ENCODE assay signal across 24 mouse cellular contexts in the genomic region with DNA sequence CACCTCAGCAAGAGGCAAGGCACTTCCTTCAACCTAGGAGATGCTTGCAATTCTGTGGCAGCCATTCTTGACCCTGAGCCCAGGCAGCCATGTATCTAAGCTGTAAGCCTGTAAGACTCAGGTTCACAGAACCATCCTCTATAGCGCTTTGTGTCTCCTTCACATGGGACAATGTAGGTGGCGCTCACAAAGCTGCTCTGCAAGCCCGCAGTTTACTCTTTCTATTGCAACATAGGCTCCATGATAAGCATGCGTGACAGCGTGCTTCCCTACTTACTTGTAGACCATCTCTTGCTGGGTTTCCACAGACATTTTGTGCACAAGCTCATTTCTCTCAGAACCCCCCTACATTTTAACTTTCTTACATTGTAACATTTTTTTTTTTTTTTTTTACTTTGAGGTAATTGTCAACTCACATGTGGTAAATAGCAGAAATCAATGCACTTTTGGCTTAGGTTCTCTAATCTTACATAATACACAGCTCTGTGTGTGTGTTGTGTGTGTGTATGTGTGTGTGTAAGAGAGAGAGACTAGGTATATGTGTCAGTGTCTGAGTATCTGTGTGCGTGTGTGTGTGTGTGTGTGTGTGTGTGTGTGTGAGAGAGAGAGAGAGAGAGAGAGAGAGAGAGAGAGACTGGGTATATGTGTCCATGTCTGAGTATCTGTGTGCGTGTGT. TPM values are rescaled to one million over a fixed set of nuclear protein-coding genes. Genes with fewer than 3 reads are reported as not detected.
A peak's percentile ranks its signal among the peaks of the same experiment; 100 is the strongest.
DNase-seq lines count a peak whose midpoint lies in the region; ATAC-seq and TF ChIP-seq lines count a peak whose summit lies in the region.
"Had no signal": no experiment of that assay in that cellular context is flagged by ENCODE, and none has a peak within 500 bp of the region (broad histone marks: within the 10 kb centered on the region; RNA-seq: fewer than 3 reads in every experiment).

No protein-coding gene starts in this region.

- no peak for TF ChIP-seq CTCF in heart, postnatal 0 days (IDR thresholded peaks at IDR 0.05; ENCODE audit: low read depth)

- H3K4me3 ChIP-seq in heart, postnatal 0 days (ENCODE audit: low read depth, low read length) = no peak overlapping the region
- no peak overlapping the region for H3K4me3 ChIP-seq in heart, embryonic 11.5 days (ENCODE audit: low read depth, low read length)
- H3K4me3 ChIP-seq in lung, embryonic 16.5 days (ENCODE audit: low read length) = no peak overlapping the region
- H3K4me3 ChIP-seq in intestine, embryonic 14.5 days (ENCODE audit: low read depth, low read length) = no peak overlapping the region
- no peak overlapping the region for H3K4me3 ChIP-seq in stomach, embryonic 16.5 days (replicated peaks; ENCODE audit: low read length)
- H3K4me3 ChIP-seq: erythroblast, embryonic 14.5 days; liver, embryonic 12.5 days; midbrain, embryonic 12.5 days had no signal

- TF ChIP-seq EP300 in heart, postnatal 0 days (IDR thresholded peaks at IDR 0.05; ENCODE audit: low read depth) = no peak

- H3K27me3 ChIP-seq in heart, postnatal 0 days (ENCODE audit: control insufficient read depth, insufficient read depth, low read length) = no peaks in the 10 kb centered on the region; the same call in 1 of the 2 replicates
- H3K27me3 ChIP-seq in heart, embryonic 11.5 days (ENCODE audit: control insufficient read depth, insufficient read depth, low read length) = peaks cover 11% of the 10 kb centered on the region
- no peaks in the 10 kb centered on the region for H3K27me3 ChIP-seq in lung, embryonic 16.5 days (ENCODE audit: control insufficient read depth, insufficient read depth, low read depth, low read length)
- no peaks in the 10 kb centered on the region for H3K27me3 ChIP-seq in intestine, embryonic 14.5 days (replicated peaks; ENCODE audit: control insufficient read depth, insufficient read depth, low read length)
- H3K27me3 ChIP-seq in stomach, embryonic 16.5 days (ENCODE audit: control insufficient read depth, insufficient read depth, low read length) = no peaks in the 10 kb centered on the region
- H3K27me3 ChIP-seq: Patski had no signal

- H3K9ac ChIP-seq in heart, postnatal 0 days (replicated peaks; ENCODE audit: low read depth, low read length) = no peak overlapping the region
- no peak overlapping the region for H3K9ac ChIP-seq in heart, embryonic 11.5 days (ENCODE audit: low read depth, low read length)
- H3K9ac ChIP-seq in lung, embryonic 16.5 days (ENCODE audit: low read length) = no peak overlapping the region
- H3K9ac ChIP-seq in intestine, embryonic 14.5 days (ENCODE audit: low read length) = no peak overlapping the region
- H3K9ac ChIP-seq in stomach, embryonic 16.5 days (ENCODE audit: low read length) = no peak overlapping the region
- H3K9ac ChIP-seq: hindbrain, embryonic 14.5 days; liver, embryonic 12.5 days; midbrain, embryonic 12.5 days had no signal

- no peak for DNase-seq in heart, postnatal 0 days (ENCODE audit: low spot score)
- no peak for DNase-seq in lung, adult 18-20 months
- DNase-seq in intestine, embryonic 14.5 days (ENCODE audit: low spot score) = no peak
- no peak for DNase-seq in c-Kit-positive CD71-positive TER-119-positive erythroid progenitor cells, embryonic 14.5 days (ENCODE audit: low spot score)
- DNase-seq: adrenal gland, postnatal 36 days; cerebellum, adult 8-10 months; kidney, adult 18-20 months; thymus, adult 2 months had no signal

- H3K9me3 ChIP-seq in heart, postnatal 0 days (replicated peaks; ENCODE audit: control insufficient read depth, low read length) = no peaks in the 10 kb centered on the region
- no peaks in the 10 kb centered on the region for H3K9me3 ChIP-seq in heart, embryonic 11.5 days (replicated peaks; ENCODE audit: control insufficient read depth, low read length)
- no peaks in the 10 kb centered on the region for H3K9me3 ChIP-seq in lung, embryonic 16.5 days (ENCODE audit: control insufficient read depth, low read length)
- H3K9me3 ChIP-seq in intestine, embryonic 14.5 days (ENCODE audit: control insufficient read depth, low read length) = no peaks in the 10 kb centered on the region
- H3K9me3 ChIP-seq in stomach, embryonic 16.5 days (replicated peaks; ENCODE audit: control insufficient read depth, low read length) = no peaks in the 10 kb centered on the region
- H3K9me3 ChIP-seq: liver, embryonic 12.5 days; midbrain, embryonic 12.5 days had no signal

- WGBS in heart, postnatal 0 days = 84% methylated on average over 7 of the region's 7 CpGs
- 79% methylated on average over 7 of the region's 7 CpGs for WGBS in heart, embryonic 11.5 days (ENCODE audit: insufficient replicate concordance)
- 68% methylated on average over 7 of the region's 7 CpGs for WGBS in lung, embryonic 16.5 days
- WGBS in intestine, embryonic 14.5 days = 85% methylated on average over 7 of the region's 7 CpGs
- 71% methylated on average over 7 of the region's 7 CpGs for WGBS in stomach, embryonic 16.5 days

- H3K27ac ChIP-seq in heart, postnatal 0 days (ENCODE audit: low read depth) = 0 out of 2 replicates have a peak overlapping the region, but pooled peaks have one; percentile 15
- no peak overlapping the region for H3K27ac ChIP-seq in heart, embryonic 11.5 days (ENCODE audit: low read depth, low read length)
- peak overlapping the region; percentile 89 for H3K27ac ChIP-seq in lung, embryonic 16.5 days (ENCODE audit: low read length)
- peak overlapping the region; percentile 67 for H3K27ac ChIP-seq in intestine, embryonic 14.5 days (ENCODE audit: low read depth)
- peak overlapping the region; percentile 74 for H3K27ac ChIP-seq in stomach, embryonic 16.5 days (ENCODE audit: low read length)
- H3K27ac ChIP-seq: hindbrain, embryonic 14.5 days; liver, embryonic 12.5 days; macrophage; midbrain, embryonic 12.5 days had no signal

- no peaks in the 10 kb centered on the region for H3K36me3 ChIP-seq in heart, postnatal 0 days (replicated peaks; ENCODE audit: control insufficient read depth, insufficient read depth, low read length)
- H3K36me3 ChIP-seq in heart, embryonic 11.5 days (ENCODE audit: control insufficient read depth, insufficient read depth, low read length) = no peaks in the 10 kb centered on the region
- no peaks in the 10 kb centered on the region for H3K36me3 ChIP-seq in lung, embryonic 16.5 days (ENCODE audit: control insufficient read depth, insufficient read depth, low read length)
- H3K36me3 ChIP-seq in intestine, embryonic 14.5 days (ENCODE audit: control insufficient read depth, insufficient read depth, low read length) = no peaks in the 10 kb centered on the region
- H3K36me3 ChIP-seq in stomach, embryonic 16.5 days (ENCODE audit: control insufficient read depth, insufficient read depth, low read length) = no peaks in the 10 kb centered on the region
- H3K36me3 ChIP-seq: liver, embryonic 12.5 days; midbrain, embryonic 12.5 days had no signal

- H3K4me1 ChIP-seq in heart, postnatal 0 days (ENCODE audit: control insufficient read depth, insufficient read depth) = peaks cover 7% of the 10 kb centered on the region
- H3K4me1 ChIP-seq in heart, embryonic 11.5 days (ENCODE audit: control insufficient read depth, insufficient read depth, low read length) = peaks cover 6% of the 10 kb centered on the region; the same call in 1 of the 2 replicates
- H3K4me1 ChIP-seq in lung, embryonic 16.5 days (replicated peaks; ENCODE audit: control insufficient read depth, insufficient read depth, low read length) = peaks cover 38% of the 10 kb centered on the region
- H3K4me1 ChIP-seq in intestine, embryonic 14.5 days (replicated peaks; ENCODE audit: control insufficient read depth, insufficient read depth, low read length) = peaks cover 33% of the 10 kb centered on the region
- peaks cover 15% of the 10 kb centered on the region for H3K4me1 ChIP-seq in stomach, embryonic 16.5 days (ENCODE audit: control insufficient read depth, insufficient read depth, low read length)
- H3K4me1 ChIP-seq: liver, embryonic 12.5 days; midbrain, embryonic 12.5 days had no signal

- no peak overlapping the region for H3K4me2 ChIP-seq in heart, postnatal 0 days (ENCODE audit: low read depth, low read length)
- no peak overlapping the region for H3K4me2 ChIP-seq in heart, embryonic 11.5 days
- no peak overlapping the region for H3K4me2 ChIP-seq in lung, embryonic 16.5 days (ENCODE audit: low read depth, low read length)
- H3K4me2 ChIP-seq in intestine, embryonic 14.5 days (ENCODE audit: low read length) = no peak overlapping the region
- no peak overlapping the region for H3K4me2 ChIP-seq in stomach, embryonic 16.5 days (ENCODE audit: low read depth, low read length)
- H3K4me2 ChIP-seq: hindbrain, embryonic 14.5 days; liver, embryonic 12.5 days; midbrain, embryonic 12.5 days had no signal

- ATAC-seq in heart, postnatal 0 days (ENCODE audit: insufficient read depth, low read depth) = no peak
- no peak for ATAC-seq in heart, embryonic 11.5 days (replicated peaks; ENCODE audit: insufficient number of reproducible peaks, low FRiP score, low TSS enrichment)
- no peak for ATAC-seq in lung, embryonic 16.5 days (ENCODE audit: low read depth)
- no peak for ATAC-seq in intestine, embryonic 14.5 days (replicated peaks; ENCODE audit: low FRiP score, low TSS enrichment, low read depth)
- ATAC-seq in stomach, embryonic 16.5 days (ENCODE audit: insufficient read depth, low FRiP score) = no peak
- ATAC-seq: activated CD4-positive, CD25-positive, alpha-beta regulatory T cell, adult 4 months; forebrain, embryonic 16.5 days; liver, embryonic 12.5 days; Patski had no signal

RNA-seq across cellular contexts. Expression of a gene that starts 10.0 kb away (rescaled TPM):
- total RNA-seq in heart, postnatal 0 days (2014; rRNA removed; ENCODE audit: low replicate concordance) = 0.04 and 0.27 TPM in 2 replicates
- polyA plus RNA-seq in heart, postnatal 0 days (2015; fragmentation: Nextera tagmentation; extraction: Ambion mirVana) = 0.12 TPM in 2 replicates
- 0.16 TPM in 1 of 2 replicates, not detected in the other for polyA plus RNA-seq in heart, embryonic 11.5 days (2014; fragmentation: Nextera tagmentation; extraction: Ambion mirVana)
- polyA plus RNA-seq in lung, embryonic 16.5 days (2015; fragmentation: Nextera tagmentation; extraction: Ambion mirVana) = 1.5 and 2.0 TPM in 2 replicates
- 0.60 and 0.96 TPM in 2 replicates for polyA plus RNA-seq in intestine, embryonic 14.5 days (2014; fragmentation: Nextera tagmentation; extraction: Ambion mirVana)
- 4.4 and 9.0 TPM in 2 replicates for polyA plus RNA-seq in stomach, embryonic 16.5 days (2015; fragmentation: Nextera tagmentation; extraction: Ambion mirVana)
- total RNA-seq: granulocyte monocyte progenitor cell, adult 5-6 weeks; neutrophil, adult 5-6 weeks had no signal
- polyA plus RNA-seq: activated CD4-positive, CD25-positive, alpha-beta regulatory T cell, adult 4 months; erythroblast, embryonic 14.5 days; liver, embryonic 12.5 days had no signal

RNA-seq across cellular contexts. Expression of a gene that starts 48.0 kb away (rescaled TPM):
- not detected in 2 replicates for total RNA-seq in heart, postnatal 0 days (2014; rRNA removed; ENCODE audit: low replicate concordance)
- not detected in 2 replicates for polyA plus RNA-seq in heart, postnatal 0 days (2015; fragmentation: Nextera tagmentation; extraction: Ambion mirVana)
- polyA plus RNA-seq in heart, embryonic 11.5 days (2014; fragmentation: Nextera tagmentation; extraction: Ambion mirVana) = not detected in 2 replicates
- polyA plus RNA-seq in lung, embryonic 16.5 days (2015; fragmentation: Nextera tagmentation; extraction: Ambion mirVana) = not detected in 2 replicates
- polyA plus RNA-seq in intestine, embryonic 14.5 days (2014; fragmentation: Nextera tagmentation; extraction: Ambion mirVana) = not detected in 2 replicates
- not detected in 2 replicates for polyA plus RNA-seq in stomach, embryonic 16.5 days (2015; fragmentation: Nextera tagmentation; extraction: Ambion mirVana)
- total RNA-seq: adrenal gland, postnatal 36 days; granulocyte monocyte progenitor cell, adult 5-6 weeks; heart, postnatal 25 days; layer of hippocampus, postnatal 10 days; neutrophil, adult 5-6 weeks had no signal
- polyA plus RNA-seq: activated CD4-positive, CD25-positive, alpha-beta regulatory T cell, adult 4 months; C2C12; forebrain, embryonic 16.5 days; hindbrain, embryonic 14.5 days; liver, embryonic 12.5 days; macrophage; midbrain, embryonic 12.5 days; Patski; thymus, adult 2 months had no signal
